Mouse (Mus musculus): ENCODE data around the gene Gm17631. TPM values are rescaled to one million over a fixed set of nuclear protein-coding genes. Genes with fewer than 3 reads are reported as not detected.
"Not testable (repeated sequence)": the region's sequence is repeated elsewhere in the genome, so short reads cannot be mapped to it uniquely, and the experiment has no call there.

Gm17631 gene
- polyA plus RNA-seq (2014; fragmentation: Nextera tagmentation; extraction: Ambion mirVana), result not detected in 2 replicates

GRCm38 (mm10) chr6:129862349-129862748 is at the start of gene Gm17631:
TSS of gene Gm17631 (plus strand) at chr6:129862649.
- not testable (repeated sequence) for H3K4me3 ChIP-seq (ENCODE audit: low read depth, low read length); H3K9ac ChIP-seq (ENCODE audit: low read length); H3K9me3 ChIP-seq (ENCODE audit: control insufficient read depth, low read length); H3K36me3 ChIP-seq (ENCODE audit: control insufficient read depth, insufficient read depth, low read length); H3K4me2 ChIP-seq (ENCODE audit: low read length); DNase-seq (ENCODE audit: low spot score); H3K27ac ChIP-seq (ENCODE audit: low read depth); H3K27me3 ChIP-seq (replicated peaks; ENCODE audit: control insufficient read depth, insufficient read depth, low read length); H3K4me1 ChIP-seq (replicated peaks; ENCODE audit: control insufficient read depth, insufficient read depth, low read length); ATAC-seq (replicated peaks; ENCODE audit: low FRiP score, low TSS enrichment, low read depth)
- no CpG with 5 or more reads among the region's 3 CpGs for WGBS

GRCm38 (mm10) chr6:129817731-129818130 is 44.7 kb upstream of the Gm17631 start:
- H3K36me3 ChIP-seq (ENCODE audit: control insufficient read depth, insufficient read depth, low read length), result no peaks in the 10 kb centered on the region
- DNase-seq (ENCODE audit: low spot score), result no peak
- H3K4me1 ChIP-seq (replicated peaks; ENCODE audit: control insufficient read depth, insufficient read depth, low read length), result no peaks in the 10 kb centered on the region
- H3K4me2 ChIP-seq (ENCODE audit: low read length), result no peak overlapping the region
- no peak overlapping the region for H3K4me3 ChIP-seq (ENCODE audit: low read depth, low read length)
- H3K27ac ChIP-seq (ENCODE audit: low read depth), result no peak overlapping the region
- WGBS, result 66% methylated on average over 3 of the region's 3 CpGs
- H3K27me3 ChIP-seq (replicated peaks; ENCODE audit: control insufficient read depth, insufficient read depth, low read length), result no peaks in the 10 kb centered on the region
- no peak overlapping the region for H3K9ac ChIP-seq (ENCODE audit: low read length)
- H3K9me3 ChIP-seq (ENCODE audit: control insufficient read depth, low read length), result no peaks in the 10 kb centered on the region
- no peak for ATAC-seq (replicated peaks; ENCODE audit: low FRiP score, low TSS enrichment, low read depth)

- no peak for ATAC-seq (replicated peaks; ENCODE audit: low FRiP score, low TSS enrichment, low read depth)
- no peaks in the 10 kb centered on the region for H3K4me1 ChIP-seq (replicated peaks; ENCODE audit: control insufficient read depth, insufficient read depth, low read length)
Observed at GRCm38 (mm10) chr6:129824004-129824403, 38.4 kb upstream of the Gm17631 start.

GRCm38 (mm10) chr6:129825559-129825958 is 36.9 kb upstream of the Gm17631 start:
- DNase-seq (ENCODE audit: low spot score), result no peak
- H3K9ac ChIP-seq (ENCODE audit: low read length), result no peak overlapping the region
- no peak overlapping the region for H3K4me2 ChIP-seq (ENCODE audit: low read length)

More at GRCm38 (mm10) chr6:129824004-129824403, 38.4 kb upstream of the Gm17631 start:
- DNase-seq (ENCODE audit: low spot score), result no peak
- Histone ChIP-seq H3K27me3 (replicated peaks; ENCODE audit: control insufficient read depth, insufficient read depth, low read length) (no peaks in the 10 kb centered on the region), H3K4me2 (ENCODE audit: low read length) (no peak overlapping the region), H3K36me3 (ENCODE audit: control insufficient read depth, insufficient read depth, low read length) (no peaks in the 10 kb centered on the region), H3K9me3 (ENCODE audit: control insufficient read depth, low read length) (no peaks in the 10 kb centered on the region), H3K9ac (ENCODE audit: low read length) (no peak overlapping the region), H3K27ac (ENCODE audit: low read depth) (no peak overlapping the region), H3K4me3 (ENCODE audit: low read depth, low read length) (no peak overlapping the region)
- WGBS, result 100% methylated on average over 1 of the region's 1 CpGs

GRCm38 (mm10) chr6:129876549-129876948 is 14.1 kb downstream of the Gm17631 start, which contains the start of gene Klra17:
TSS of gene Klra17 (minus strand) at chr6:129876672.
- DNase-seq (ENCODE audit: low spot score) (no peak), ATAC-seq (replicated peaks; ENCODE audit: low FRiP score, low TSS enrichment, low read depth) (no peak)
- H3K27me3 ChIP-seq (replicated peaks; ENCODE audit: control insufficient read depth, insufficient read depth, low read length), result no peaks in the 10 kb centered on the region
- H3K4me2 ChIP-seq (ENCODE audit: low read length), result no peak within 1 kb of the TSS
- 35% methylated on average over 1 of the region's 1 CpGs for WGBS
- no peaks in the 10 kb centered on the region for H3K36me3 ChIP-seq (ENCODE audit: control insufficient read depth, insufficient read depth, low read length)
- no peak within 1 kb of the TSS for H3K9ac ChIP-seq (ENCODE audit: low read length)
- H3K27ac ChIP-seq (ENCODE audit: low read depth), result no peak within 1 kb of the TSS
- H3K4me1 ChIP-seq (replicated peaks; ENCODE audit: control insufficient read depth, insufficient read depth, low read length), result no peaks in the 10 kb centered on the region
- no peak within 1 kb of the TSS for H3K4me3 ChIP-seq (ENCODE audit: low read depth, low read length)
- peaks cover 6% of the 10 kb centered on the region; the same call in 1 of the 2 replicates for H3K9me3 ChIP-seq (ENCODE audit: control insufficient read depth, low read length)

More at GRCm38 (mm10) chr6:129825559-129825958, 36.9 kb upstream of the Gm17631 start:
- Histone ChIP-seq H3K36me3 (ENCODE audit: control insufficient read depth, insufficient read depth, low read length) (no peaks in the 10 kb centered on the region), H3K27ac (ENCODE audit: low read depth) (no peak overlapping the region), H3K4me1 (replicated peaks; ENCODE audit: control insufficient read depth, insufficient read depth, low read length) (no peaks in the 10 kb centered on the region), H3K4me3 (ENCODE audit: low read depth, low read length) (no peak overlapping the region), H3K9me3 (ENCODE audit: control insufficient read depth, low read length) (no peaks in the 10 kb centered on the region), H3K27me3 (replicated peaks; ENCODE audit: control insufficient read depth, insufficient read depth, low read length) (no peaks in the 10 kb centered on the region)
- no peak for ATAC-seq (replicated peaks; ENCODE audit: low FRiP score, low TSS enrichment, low read depth)
- WGBS, result 87% methylated on average over 1 of the region's 1 CpGs

- WGBS, result 85% methylated on average over 2 of the region's 2 CpGs
- Histone ChIP-seq H3K9ac (ENCODE audit: low read length) (no peak overlapping the region), H3K27ac (ENCODE audit: low read depth) (no peak overlapping the region), H3K4me2 (ENCODE audit: low read length) (no peak overlapping the region), H3K27me3 (replicated peaks; ENCODE audit: control insufficient read depth, insufficient read depth, low read length) (no peaks in the 10 kb centered on the region), H3K36me3 (ENCODE audit: control insufficient read depth, insufficient read depth, low read length) (no peaks in the 10 kb centered on the region), H3K9me3 (ENCODE audit: control insufficient read depth, low read length) (peaks cover 6% of the 10 kb centered on the region; the same call in 1 of the 2 replicates), H3K4me1 (replicated peaks; ENCODE audit: control insufficient read depth, insufficient read depth, low read length) (no peaks in the 10 kb centered on the region), H3K4me3 (ENCODE audit: low read depth, low read length) (no peak overlapping the region)
- ATAC-seq (replicated peaks; ENCODE audit: low FRiP score, low TSS enrichment, low read depth) (no peak), DNase-seq (ENCODE audit: low spot score) (no peak)
Observed at GRCm38 (mm10) chr6:129882525-129882924, 20.1 kb downstream of the Gm17631 start.

Other genes with a start within 250 kb of the Gm17631 start
- 0.19 and 0.43 TPM in 2 replicates for gene Klrk1, start 238.8 kb upstream of the Gm17631 start, polyA plus RNA-seq (2014; fragmentation: Nextera tagmentation; extraction: Ambion mirVana)
- not detected in 2 replicates for gene Klrc3, start 219.3 kb upstream of the Gm17631 start, polyA plus RNA-seq (2014; fragmentation: Nextera tagmentation; extraction: Ambion mirVana)
- not detected in 2 replicates for gene Klrc2, start 202.0 kb upstream of the Gm17631 start, polyA plus RNA-seq (2014; fragmentation: Nextera tagmentation; extraction: Ambion mirVana)
- not detected in 2 replicates for gene Klrc1, start 183.7 kb upstream of the Gm17631 start, polyA plus RNA-seq (2014; fragmentation: Nextera tagmentation; extraction: Ambion mirVana)
- gene Klri1, start 145.5 kb upstream of the Gm17631 start, polyA plus RNA-seq (2014; fragmentation: Nextera tagmentation; extraction: Ambion mirVana), result not detected in 2 replicates
- gene Klri2, start 122.2 kb upstream of the Gm17631 start, polyA plus RNA-seq (2014; fragmentation: Nextera tagmentation; extraction: Ambion mirVana), result 0.04 TPM in 1 of 2 replicates, not detected in the other
- not detected in 2 replicates for gene Gm156, start 78.4 kb upstream of the Gm17631 start, polyA plus RNA-seq (2014; fragmentation: Nextera tagmentation; extraction: Ambion mirVana)
- not detected in 2 replicates for gene Klra17, start 14.0 kb downstream of the Gm17631 start, polyA plus RNA-seq (2014; fragmentation: Nextera tagmentation; extraction: Ambion mirVana)
- not detected in 2 replicates for gene Klra5, start 55.0 kb downstream of the Gm17631 start, polyA plus RNA-seq (2014; fragmentation: Nextera tagmentation; extraction: Ambion mirVana)
- gene Klra6, start 164.3 kb downstream of the Gm17631 start, polyA plus RNA-seq (2014; fragmentation: Nextera tagmentation; extraction: Ambion mirVana), result not detected in 2 replicates
- gene Klra4, start 204.6 kb downstream of the Gm17631 start, polyA plus RNA-seq (2014; fragmentation: Nextera tagmentation; extraction: Ambion mirVana), result not detected in 2 replicates